Mouse (Mus musculus): ENCODE data around the gene Ott. TPM values are rescaled to one million over a fixed set of nuclear protein-coding genes. Genes with fewer than 3 reads are reported as not detected.
"Not testable (repeated sequence)": the region's sequence is repeated elsewhere in the genome, so short reads cannot be mapped to it uniquely, and the experiment has no call there.

Ott gene
- polyA plus RNA-seq (2014; fragmentation: Nextera tagmentation; extraction: Ambion mirVana) = not detected in 2 replicates

DNA sequence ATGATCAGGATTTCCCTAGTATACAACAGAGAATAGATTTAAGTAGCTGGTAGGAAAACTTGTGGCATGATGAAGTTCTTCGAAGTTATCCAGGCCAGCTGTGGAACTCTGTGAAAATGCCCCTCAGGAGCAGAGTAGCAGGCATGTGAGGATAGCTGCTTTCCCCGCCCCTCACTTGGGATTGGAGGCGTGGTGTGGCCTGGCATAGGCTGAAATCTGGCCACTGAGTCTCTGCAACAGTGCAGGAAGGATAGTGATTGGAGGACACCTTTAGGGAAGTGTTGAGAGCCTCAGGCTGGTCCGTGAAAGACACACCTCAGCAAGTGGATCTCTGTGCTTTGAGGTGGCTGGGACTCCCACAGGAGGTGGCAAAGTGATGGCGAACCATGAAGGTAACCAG is at the start of gene Ott:
Ott (plus strand) TSS at position 301 of the 400 bp plus-strand sequence.
- H3K4me1 ChIP-seq (ENCODE audit: control insufficient read depth, insufficient read depth, low read length); H3K4me3 ChIP-seq (ENCODE audit: low read depth, low read length); H3K4me2 ChIP-seq (ENCODE audit: low read depth, low read length); H3K9ac ChIP-seq (replicated peaks; ENCODE audit: low read depth, low read length); H3K27ac ChIP-seq (ENCODE audit: low read depth, low read length); ATAC-seq (ENCODE audit: low read depth); H3K9me3 ChIP-seq (ENCODE audit: control insufficient read depth, low read length); H3K27me3 ChIP-seq (ENCODE audit: control insufficient read depth, insufficient read depth, low read length); H3K36me3 ChIP-seq (ENCODE audit: control insufficient read depth, insufficient read depth, low read length): not testable (repeated sequence)
- no CpG with 5 or more reads among the region's 5 CpGs for WGBS

Other genes starting within 250 kb of the Ott start
- gene Luzp4, start 216.6 kb upstream of the Ott start, polyA plus RNA-seq (2014; fragmentation: Nextera tagmentation; extraction: Ambion mirVana) = not detected in 2 replicates
- gene Gm15093, start 198.1 kb downstream of the Ott start, polyA plus RNA-seq (2014; fragmentation: Nextera tagmentation; extraction: Ambion mirVana) = not detected in 2 replicates